ENCODE assay signal across 28 mouse cellular contexts in the genomic region with DNA sequence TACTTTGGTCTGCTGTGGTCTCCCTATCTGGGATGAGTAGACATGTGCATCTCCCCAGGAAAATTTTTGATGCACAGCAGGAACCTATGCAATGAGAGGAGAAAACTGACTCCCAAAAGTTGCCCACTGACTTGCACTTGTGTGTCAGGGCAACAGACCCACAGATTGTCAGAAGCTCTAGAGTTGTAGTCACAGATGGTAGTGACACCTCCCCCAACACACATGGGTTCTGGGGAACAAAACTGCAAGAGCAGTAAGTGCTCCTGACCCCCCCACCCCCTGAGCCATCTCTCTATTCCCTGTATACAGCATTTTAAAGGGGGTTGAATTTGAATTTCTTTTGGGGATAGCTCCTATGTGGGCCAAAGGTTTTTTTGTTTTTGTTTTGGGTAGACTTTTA. TPM values are rescaled to one million over a fixed set of nuclear protein-coding genes. Genes with fewer than 3 reads are reported as not detected.
DNase-seq lines count a peak whose midpoint lies in the region; ATAC-seq and TF ChIP-seq lines count a peak whose summit lies in the region.
"Had no signal": no experiment of that assay in that cellular context is flagged by ENCODE, and none has a peak within 500 bp of the region (broad histone marks: within the 10 kb centered on the region; RNA-seq: fewer than 3 reads in every experiment).

No protein-coding gene starts in this region.

- H3K36me3 ChIP-seq in heart, embryonic 13.5 days = peaks cover 29% of the 10 kb centered on the region
- H3K36me3 ChIP-seq in heart, adult 2 months (ENCODE audit: control insufficient read depth, insufficient read depth, low read length) = peaks cover 6% of the 10 kb centered on the region
- H3K36me3 ChIP-seq: G1E had no signal

- H3K4me3 ChIP-seq in heart, embryonic 13.5 days = no peak overlapping the region
- H3K4me3 ChIP-seq in heart, adult 2 months = no peak overlapping the region
- H3K4me3 ChIP-seq in layer of hippocampus, adult 2 months = no peak overlapping the region
- no peak overlapping the region for H3K4me3 ChIP-seq in brown adipose tissue, adult 24 weeks (ENCODE audit: insufficient read depth, low read depth, low read length)

- H3K4me2 ChIP-seq in heart, embryonic 13.5 days = no peak overlapping the region

- ATAC-seq in heart, embryonic 13.5 days (ENCODE audit: extremely low read depth, insufficient number of reproducible peaks, low FRiP score, low TSS enrichment) = no peak
- ATAC-seq: activated CD4-positive, CD25-positive, alpha-beta regulatory T cell, adult 4 months; CD4-positive, CD25-positive, alpha-beta regulatory T cell, adult 4 months; Patski had no signal

- peaks cover 20% of the 10 kb centered on the region for H3K4me1 ChIP-seq in heart, embryonic 13.5 days
- peaks cover 2% of the 10 kb centered on the region for H3K4me1 ChIP-seq in heart, adult 2 months (ENCODE audit: control insufficient read depth, insufficient read depth, low read length)
- H3K4me1 ChIP-seq in brown adipose tissue, adult 24 weeks (ENCODE audit: control insufficient read depth, insufficient read depth, insufficient read length, low read length) = peaks cover 4% of the 10 kb centered on the region; the same call in 1 of the 2 replicates

- H3K9ac ChIP-seq in heart, embryonic 13.5 days = peak overlapping the region; percentile 19; the same call in 1 of the 2 replicates
- no peak overlapping the region for H3K9ac ChIP-seq in heart, adult 2 months (ENCODE audit: low read depth, low read length)

- no peak for DNase-seq in heart, adult 2 months
- peak; percentile 29 to 56 for DNase-seq in layer of hippocampus, adult 2 months (ENCODE audit: low spot score in 2 of 2)
- DNase-seq in layer of hippocampus, postnatal 25 days (ENCODE audit: extremely low spot score in 1 of 2, low spot score in 1 of 2) = no peak
- DNase-seq in layer of hippocampus, adult 9-11 months = peak; percentile 51
- no peak for DNase-seq in layer of hippocampus, adult 9-10 months (ENCODE audit: low spot score)
- DNase-seq in urinary bladder, postnatal 36 days (ENCODE audit: low spot score in 2 of 2) = no peak
- DNase-seq: adrenal gland, adult 2 months; adrenal gland, adult 8-10 months; adrenal gland, postnatal 10 days; adrenal gland, postnatal 14 days; adrenal gland, postnatal 25 days; adrenal gland, postnatal 36 days; B cell, adult 2 months; cerebellum, adult 11 months; cerebellum, adult 11-12 months; cerebellum, adult 18-20 months had no signal

- no peak overlapping the region for H3K27ac ChIP-seq in heart, embryonic 13.5 days (replicated peaks)
- H3K27ac ChIP-seq in heart, adult 2 months = no peak overlapping the region
- peak overlapping the region; percentile 68 for H3K27ac ChIP-seq in layer of hippocampus, adult 2 months
- H3K27ac ChIP-seq in brown adipose tissue, adult 24 weeks (replicated peaks; ENCODE audit: low read depth, low read length) = peak overlapping the region; percentile 31; the same call in 1 of the 2 replicates

- TF ChIP-seq CTCF in heart, adult 2 months (IDR thresholded peaks at IDR 0.05) = no peak
- no peak for TF ChIP-seq CTCF in layer of hippocampus, adult 2 months (conservative IDR thresholded peaks at IDR 0.05)

- no peak for TF ChIP-seq EP300 in heart, adult 2 months (IDR thresholded peaks at IDR 0.05; ENCODE audit: insufficient read depth, low read depth, low read length)

- no peaks in the 10 kb centered on the region for H3K27me3 ChIP-seq in heart, embryonic 13.5 days (replicated peaks)
- no peaks in the 10 kb centered on the region for H3K27me3 ChIP-seq in heart, adult 2 months (ENCODE audit: control insufficient read depth, insufficient read depth, low read length)
- H3K27me3 ChIP-seq: CH12.LX, Patski had no signal

- H3K9me3 ChIP-seq in heart, embryonic 13.5 days = no peaks in the 10 kb centered on the region

- no peak for TF ChIP-seq POLR2A in heart, adult 2 months (IDR thresholded peaks at IDR 0.05; ENCODE audit: insufficient read depth, low read depth, low read length)

- no peaks in the 10 kb centered on the region for H3K79me2 ChIP-seq in heart, adult 2 months (replicated peaks; ENCODE audit: control insufficient read depth, insufficient read depth, low read length)

- intact Hi-C loops in heart, adult 2 months (cut with DNase I) = no loop called here

RNA-seq across cellular contexts. Expression of a gene that starts 16.2 kb away (rescaled TPM):
- 0.25 and 0.27 TPM in 2 replicates for polyA plus RNA-seq in heart, embryonic 13.5 days (2015; fragmentation: Nextera tagmentation; extraction: Ambion mirVana)
- 1 to 10 TPM in 1 of 2 experiments, under 1 TPM in 1; 0.34 to 1.2 TPM for total RNA-seq in heart, adult 2 months (2021)
- 1.3 and 4.0 TPM in 2 replicates for polyA plus RNA-seq in heart, adult 2 months (2012; rRNA removed)
- total RNA-seq in layer of hippocampus, adult 2 months (2021) = under 1 TPM; 0.13 to 0.17 TPM
- total RNA-seq in layer of hippocampus, postnatal 25 days (2021) = under 1 TPM; 0.28 to 0.32 TPM
- 78.7 and 93.6 TPM in 2 replicates for polyA plus RNA-seq in brown adipose tissue, adult 24 weeks (2012; ENCODE audit: insufficient read depth, insufficient read length, missing spikeins)
- total RNA-seq: CH12.LX, G1E, MEL had no signal
- polyA plus RNA-seq: activated CD4-positive, CD25-positive, alpha-beta regulatory T cell, adult 4 months; C2C12; CD4-positive, CD25-positive, alpha-beta regulatory T cell, adult 4 months; G1E; Patski had no signal

RNA-seq across cellular contexts. Expression of a gene that starts 21.5 kb away (rescaled TPM):
- not detected in 2 replicates for polyA plus RNA-seq in heart, embryonic 13.5 days (2015; fragmentation: Nextera tagmentation; extraction: Ambion mirVana)
- not detected for total RNA-seq in heart, adult 2 months (2021)
- 0.82 and 0.94 TPM in 2 replicates for polyA plus RNA-seq in heart, adult 2 months (2012; rRNA removed)
- total RNA-seq in layer of hippocampus, adult 2 months (2021) = not detected
- not detected for total RNA-seq in layer of hippocampus, postnatal 25 days (2021)
- 2.6 TPM in 1 of 2 replicates, not detected in the other for polyA plus RNA-seq in brown adipose tissue, adult 24 weeks (2012; ENCODE audit: insufficient read depth, insufficient read length, missing spikeins)
- total RNA-seq: adrenal gland, postnatal 25 days; adrenal gland, postnatal 4 days; CH12.LX; ES-E14; G1E; MEL had no signal
- polyA plus RNA-seq: activated CD4-positive, CD25-positive, alpha-beta regulatory T cell, adult 4 months; adrenal gland, adult 2 months; brain, embryonic 14.5 days; C2C12; CD4-positive, CD25-positive, alpha-beta regulatory T cell, adult 4 months; G1E; Patski had no signal

RNA-seq across cellular contexts. Expression of a gene that starts 33.5 kb away (rescaled TPM):
- 60.1 and 65.2 TPM in 2 replicates for polyA plus RNA-seq in heart, embryonic 13.5 days (2015; fragmentation: Nextera tagmentation; extraction: Ambion mirVana)
- total RNA-seq in heart, adult 2 months (2021) = 100 to 1,000 TPM; 104 to 134 TPM
- 75.6 and 108 TPM in 2 replicates for polyA plus RNA-seq in heart, adult 2 months (2012; rRNA removed)
- 10 to 100 TPM; 29.8 to 34.2 TPM for total RNA-seq in layer of hippocampus, adult 2 months (2021)
- total RNA-seq in layer of hippocampus, postnatal 25 days (2021) = 10 to 100 TPM; 22.1 to 26.9 TPM
- 368 and 573 TPM in 2 replicates for polyA plus RNA-seq in brown adipose tissue, adult 24 weeks (2012; ENCODE audit: insufficient read depth, insufficient read length, missing spikeins)
- polyA plus RNA-seq: G1E had no signal

Comparison
In these comparisons a context has a peak if more than half of its experiments do, and no peak if none do; other contexts are left out.
1. DNase-seq: peak in layer of hippocampus, adult 2 months (2 of 2) and layer of hippocampus, adult 9-11 months (single experiment); none in heart, adult 2 months (0 of 2), layer of hippocampus, postnatal 25 days (0 of 2), layer of hippocampus, adult 9-10 months (single experiment) and urinary bladder, postnatal 36 days (0 of 2).
2. H3K27ac ChIP-seq: peak in layer of hippocampus, adult 2 months (single experiment) and brown adipose tissue, adult 24 weeks (single experiment); none in heart, embryonic 13.5 days (single experiment) and heart, adult 2 months (single experiment).